In genomic region chr17:78539421-78539950, GRCm38 (mm10) we compare ENCODE assay signal across 19 mouse cellular contexts.
"Had no signal": no experiment of that assay in that cellular context is flagged by ENCODE, and none has a peak within 500 bp of the region (broad histone marks: within the 10 kb centered on the region; RNA-seq: fewer than 3 reads in every experiment).

No protein-coding gene starts in this region.

- H3K27ac ChIP-seq: kidney, embryonic 15.5 days; limb, embryonic 12.5 days; limb, embryonic 15.5 days; liver, embryonic 14.5 days; stomach, postnatal 0 days had no signal

- H3K9me3 ChIP-seq: kidney, embryonic 15.5 days; limb, embryonic 12.5 days; limb, embryonic 15.5 days had no signal

- H3K4me1 ChIP-seq: kidney, embryonic 15.5 days; limb, embryonic 15.5 days had no signal

- H3K4me3 ChIP-seq: kidney, embryonic 15.5 days; limb, embryonic 12.5 days; limb, embryonic 15.5 days had no signal

- H3K9ac ChIP-seq: kidney, embryonic 15.5 days; limb, embryonic 12.5 days; limb, embryonic 15.5 days; liver, embryonic 14.5 days; liver, postnatal 0 days had no signal

- H3K27me3 ChIP-seq: kidney, embryonic 15.5 days; limb, embryonic 12.5 days; limb, embryonic 15.5 days had no signal

- ATAC-seq: liver, postnatal 0 days had no signal

- DNase-seq: kidney, adult 8-10 months; kidney, postnatal 10 days; kidney, postnatal 36 days; left cerebral cortex, postnatal 4 days; liver, postnatal 0 days; lung, postnatal 14 days; lung, postnatal 4 days; midbrain, embryonic 14.5 days; right cerebral cortex, postnatal 4 days; thymus, adult 2 months; thymus, postnatal 14 days; thymus, postnatal 4 days had no signal

- H3K4me2 ChIP-seq: kidney, embryonic 15.5 days; limb, embryonic 12.5 days; limb, embryonic 15.5 days; liver, embryonic 11.5 days; midbrain, embryonic 11.5 days had no signal

- H3K36me3 ChIP-seq: kidney, embryonic 15.5 days; limb, embryonic 12.5 days; limb, embryonic 15.5 days had no signal
